In genomic region chr14:54641305-54641969, GRCm38 (mm10) we compare ENCODE assay signal across 8 mouse cellular contexts. TPM values are rescaled to one million over a fixed set of nuclear protein-coding genes. Genes with fewer than 3 reads are reported as not detected.
DNase-seq lines count a peak whose midpoint lies in the region; ATAC-seq and TF ChIP-seq lines count a peak whose summit lies in the region.

Gene Cdh24 (minus strand): TSS chr14:54641364.

- WGBS in embryonic facial prominence, embryonic 15.5 days = under 1% methylated on average over 52 of the region's 52 CpGs
- under 1% methylated on average over 40 of the region's 52 CpGs for WGBS in limb, embryonic 13.5 days
- WGBS in midbrain, embryonic 15.5 days = under 1% methylated on average over 51 of the region's 52 CpGs

- H3K9ac ChIP-seq in embryonic facial prominence, embryonic 15.5 days = peak within 1 kb of the TSS; percentile 72
- peak within 1 kb of the TSS; percentile 91 for H3K9ac ChIP-seq in limb, embryonic 13.5 days
- peak within 1 kb of the TSS; percentile 91 for H3K9ac ChIP-seq in midbrain, embryonic 15.5 days

- no peak for TF ChIP-seq POLR2A in bone marrow macrophage, adult 2 months (IDR thresholded peaks at IDR 0.05; ENCODE audit: borderline replicate concordance, low read depth, low read length)

- H3K36me3 ChIP-seq in embryonic facial prominence, embryonic 15.5 days = peaks cover 62% of the 10 kb centered on the region
- H3K36me3 ChIP-seq in limb, embryonic 13.5 days = peaks cover 75% of the 10 kb centered on the region
- H3K36me3 ChIP-seq in midbrain, embryonic 15.5 days (replicated peaks) = peaks cover 46% of the 10 kb centered on the region

- peak; percentile 71 for TF ChIP-seq CTCF in bone marrow macrophage, adult 2 months (IDR thresholded peaks at IDR 0.05; ENCODE audit: low read depth, low read length)

- no peaks in the 10 kb centered on the region for H3K27me3 ChIP-seq in embryonic facial prominence, embryonic 15.5 days
- no peaks in the 10 kb centered on the region for H3K27me3 ChIP-seq in limb, embryonic 13.5 days
- no peaks in the 10 kb centered on the region for H3K27me3 ChIP-seq in midbrain, embryonic 15.5 days (replicated peaks)

- H3K4me2 ChIP-seq in embryonic facial prominence, embryonic 15.5 days (replicated peaks) = peak within 1 kb of the TSS; percentile 96
- peak within 1 kb of the TSS; percentile 93 for H3K4me2 ChIP-seq in limb, embryonic 13.5 days (replicated peaks)
- H3K4me2 ChIP-seq in midbrain, embryonic 15.5 days = peak within 1 kb of the TSS; percentile 92

- no peak within 1 kb of the TSS for H3K27ac ChIP-seq in bone marrow macrophage, adult 2 months (ENCODE audit: insufficient read depth, low read depth, low read length)
- peak within 1 kb of the TSS; percentile 86 for H3K27ac ChIP-seq in embryonic facial prominence, embryonic 15.5 days (replicated peaks)
- H3K27ac ChIP-seq in limb, embryonic 13.5 days = peak within 1 kb of the TSS; percentile 84
- peak within 1 kb of the TSS; percentile 91 for H3K27ac ChIP-seq in midbrain, embryonic 15.5 days

- no peaks in the 10 kb centered on the region for H3K4me1 ChIP-seq in bone marrow macrophage, adult 2 months (ENCODE audit: control insufficient read depth, insufficient read depth, low read length)
- peaks cover 23% of the 10 kb centered on the region for H3K4me1 ChIP-seq in embryonic facial prominence, embryonic 15.5 days
- H3K4me1 ChIP-seq in limb, embryonic 13.5 days = peaks cover 16% of the 10 kb centered on the region
- peaks cover 23% of the 10 kb centered on the region for H3K4me1 ChIP-seq in midbrain, embryonic 15.5 days

- ATAC-seq in embryonic facial prominence, embryonic 15.5 days (ENCODE audit: insufficient number of reproducible peaks, low FRiP score, low TSS enrichment, low read depth) = peak; percentile 93
- peak; percentile 93 for ATAC-seq in limb, embryonic 13.5 days (ENCODE audit: low FRiP score, low read depth)
- ATAC-seq in midbrain, embryonic 15.5 days (replicated peaks) = peak; percentile 92

- peak; percentile 94 to 95 for DNase-seq in B cell, adult 2 months
- DNase-seq in heart, adult 9 months (ENCODE audit: low spot score in 2 of 2) = peak; percentile 76 to 80
- peak; percentile 88 for DNase-seq in kidney, adult 9 months
- DNase-seq in spleen, adult 18-20 months = peak; percentile 81 to 88

- H3K9me3 ChIP-seq in embryonic facial prominence, embryonic 15.5 days (replicated peaks) = no peaks in the 10 kb centered on the region
- no peaks in the 10 kb centered on the region for H3K9me3 ChIP-seq in limb, embryonic 13.5 days
- no peaks in the 10 kb centered on the region for H3K9me3 ChIP-seq in midbrain, embryonic 15.5 days

- peak within 1 kb of the TSS; percentile 73 for H3K4me3 ChIP-seq in bone marrow macrophage, adult 2 months (ENCODE audit: insufficient read depth, low read length)
- peak within 1 kb of the TSS; percentile 80 for H3K4me3 ChIP-seq in embryonic facial prominence, embryonic 15.5 days (replicated peaks)
- H3K4me3 ChIP-seq in limb, embryonic 13.5 days = peak within 1 kb of the TSS; percentile 76
- H3K4me3 ChIP-seq in midbrain, embryonic 15.5 days = peak within 1 kb of the TSS; percentile 60

RNA-seq across cellular contexts. Expression of gene Cdh24, which starts in this region (rescaled TPM):
- polyA plus RNA-seq in bone marrow macrophage, adult 2 months (2012; ENCODE audit: insufficient read depth, insufficient read length, missing spikeins) = 0.48 and 0.71 TPM in 2 replicates
- 4.5 and 4.8 TPM in 2 replicates for polyA plus RNA-seq in embryonic facial prominence, embryonic 15.5 days (2015; fragmentation: Nextera tagmentation; extraction: Ambion mirVana)
- 6.7 and 8.2 TPM in 2 replicates for polyA plus RNA-seq in limb, embryonic 13.5 days (2015; fragmentation: Nextera tagmentation; extraction: Ambion mirVana)
- 14.1 and 15.5 TPM in 2 replicates for polyA plus RNA-seq in midbrain, embryonic 15.5 days (2015; fragmentation: Nextera tagmentation; extraction: Ambion mirVana)
